Mouse (Mus musculus) brown adipose tissue, adult 24 weeks (tissue): ENCODE data around the gene Vmn2r43. TPM values are rescaled to one million over a fixed set of nuclear protein-coding genes. Genes with fewer than 3 reads are reported as not detected.
"Not testable (repeated sequence)": the region's sequence is repeated elsewhere in the genome, so short reads cannot be mapped to it uniquely, and the experiment has no call there.

ENCODE experiments used
- H3K27ac ChIP-seq: fragments of 200-500 bp; replicated peaks from 2 replicates; pipeline ENCODE4 v1.5.1; 2012; ENCODE audit warnings: low read depth, mild to moderate bottlenecking, low read length
- H3K4me1 ChIP-seq: fragments of 200-500 bp; 2 replicates; pipeline ENCODE4 v1.6.1; 2012; ENCODE audit warnings: low read length, mixed read lengths; ENCODE audit not compliant: control insufficient read depth, insufficient read depth, insufficient read length
- H3K4me3 ChIP-seq: fragments of 200-500 bp; 2 replicates; pipeline ENCODE4 v1.5.1; 2012; ENCODE audit warnings: low read depth, mild to moderate bottlenecking, low read length, moderate library complexity; ENCODE audit not compliant: insufficient read depth
- polyA plus RNA-seq: library from polyadenylated mRNA; stranded (reverse); fragments of >200 nt; gene quantifications from 2 replicates; pipeline ENCODE4 v1.2.4, GENCODE M21; 2012; ENCODE audit not compliant: missing spikeins, insufficient read depth, insufficient read length

Vmn2r43 gene
- not detected in 2 replicates for polyA plus RNA-seq

- H3K27ac ChIP-seq, H3K4me3 ChIP-seq, H3K4me1 ChIP-seq: not testable (repeated sequence)
Measured at GRCm38 (mm10) chr7:8260499-8260898, at the start of gene Vmn2r43. TSS of gene Vmn2r43 (minus strand) at chr7:8260599.

- H3K4me1 ChIP-seq, H3K27ac ChIP-seq: not testable (repeated sequence)
Measured at GRCm38 (mm10) chr7:8200220-8200619, 60.2 kb downstream of the Vmn2r43 start, which contains the start of gene Vmn2r42. TSS of gene Vmn2r42 (minus strand) at chr7:8200320.

More at GRCm38 (mm10) chr7:8200220-8200619, 60.2 kb downstream of the Vmn2r43 start, which contains the start of gene Vmn2r42:
- H3K4me3 ChIP-seq: not testable (repeated sequence)

Other genes starting within 250 kb of the Vmn2r43 start
- gene Vmn2r41, start 98.9 kb downstream of the Vmn2r43 start, polyA plus RNA-seq: not detected in 2 replicates
- not detected in 2 replicates for gene Vmn2r42, start 60.3 kb downstream of the Vmn2r43 start, polyA plus RNA-seq
- not detected in 2 replicates for gene Vmn2r44, start 122.7 kb upstream of the Vmn2r43 start, polyA plus RNA-seq
- gene Vmn2r45, start 228.5 kb upstream of the Vmn2r43 start, polyA plus RNA-seq: not detected in 2 replicates